Mouse (Mus musculus): ENCODE measurements around the gene Myo18a. TPM values are rescaled to one million over a fixed set of nuclear protein-coding genes. Genes with fewer than 3 reads are reported as not detected.

Myo18a gene
- polyA plus RNA-seq, 1 experiment from 2014 or later, result 22.3 TPM

DNA sequence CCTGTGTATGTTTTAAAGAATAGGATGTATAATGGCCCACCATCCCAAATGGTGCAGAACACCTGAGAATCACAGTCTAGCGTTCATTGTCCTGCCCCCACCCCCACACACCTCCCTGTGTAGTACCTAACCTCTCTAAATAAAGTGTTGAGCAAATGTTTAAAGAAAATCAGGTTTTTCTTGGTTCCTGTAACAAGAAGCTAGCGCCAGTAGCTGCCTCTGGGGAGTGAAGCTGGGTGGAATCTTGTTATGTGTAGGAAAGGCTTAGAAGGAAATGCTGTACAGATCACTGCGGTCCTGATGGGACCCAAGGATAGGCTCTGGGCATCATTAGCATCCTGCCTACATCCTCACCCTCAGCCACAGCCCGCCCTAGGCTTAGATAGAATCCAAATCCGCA lies 138.3 kb downstream of the Myo18a start:
- Histone ChIP-seq H3K36me3 (ENCODE audit: control insufficient read depth, insufficient read depth, low read length) (no peaks in the 10 kb centered on the region), H3K27ac (ENCODE audit: low read length) (peak overlapping the region; percentile 61), H3K9ac (replicated peaks; ENCODE audit: low read depth, low read length) (no peak overlapping the region), H3K4me2 (replicated peaks; ENCODE audit: low read depth, low read length) (0 out of 2 replicates have a peak overlapping the region, but pooled peaks have one; percentile 14), H3K9me3 (ENCODE audit: control insufficient read depth, low read depth, low read length) (no peaks in the 10 kb centered on the region), H3K4me3 (ENCODE audit: low read depth, low read length) (no peak overlapping the region), H3K4me1 (ENCODE audit: control insufficient read depth, insufficient read depth, low read length) (peaks cover 20% of the 10 kb centered on the region), H3K27me3 (ENCODE audit: control insufficient read depth, insufficient read depth, low read length) (peaks cover 6% of the 10 kb centered on the region; the same call in 1 of the 2 replicates)
- WGBS, result 43% methylated on average over 5 of the region's 5 CpGs
- ATAC-seq (ENCODE audit: insufficient number of reproducible peaks, insufficient read depth, low FRiP score, low read depth), result peak; percentile 53; the same call in 1 of the 2 replicates

DNA sequence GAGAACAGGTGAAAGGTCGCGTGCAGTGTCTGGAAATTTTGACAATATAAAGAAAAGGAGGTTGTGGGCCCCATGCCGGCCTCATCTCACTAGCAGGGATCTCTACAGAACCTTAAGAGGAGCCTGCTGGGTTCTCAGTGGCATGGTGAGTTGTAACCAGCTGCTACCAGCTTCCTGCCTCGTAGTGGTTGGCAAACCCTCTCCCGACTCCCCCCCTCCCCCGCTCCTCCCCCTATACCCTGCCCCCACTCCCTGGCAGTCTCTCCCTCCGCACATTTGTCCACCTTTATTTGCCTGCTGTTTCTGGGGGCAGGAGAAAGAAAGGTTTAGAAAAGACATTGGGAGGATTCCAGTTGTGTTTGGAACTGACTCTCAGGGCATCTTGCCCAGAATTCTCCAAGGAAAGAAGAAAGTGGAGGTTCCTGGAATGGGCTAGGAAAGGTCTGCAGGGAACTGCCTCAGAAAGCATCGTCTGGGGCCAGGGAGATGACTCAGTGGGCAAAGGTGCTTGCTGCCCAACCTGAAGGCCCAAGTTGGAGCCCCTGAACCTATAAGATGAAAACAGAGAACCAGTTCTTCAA lies 138.8 kb downstream of the Myo18a start:
- no peaks in the 10 kb centered on the region for H3K36me3 ChIP-seq (ENCODE audit: control insufficient read depth, insufficient read depth, low read length)
- H3K27ac ChIP-seq (ENCODE audit: low read length), result peak overlapping the region; percentile 61
- H3K27me3 ChIP-seq (ENCODE audit: control insufficient read depth, insufficient read depth, low read length), result peaks cover 6% of the 10 kb centered on the region; the same call in 1 of the 2 replicates
- H3K9ac ChIP-seq (replicated peaks; ENCODE audit: low read depth, low read length), result no peak overlapping the region
- ATAC-seq (ENCODE audit: insufficient number of reproducible peaks, insufficient read depth, low FRiP score, low read depth), result no peak
- H3K4me3 ChIP-seq (ENCODE audit: low read depth, low read length), result no peak overlapping the region
- 0 out of 2 replicates have a peak overlapping the region, but pooled peaks have one; percentile 14 for H3K4me2 ChIP-seq (replicated peaks; ENCODE audit: low read depth, low read length)
- no peaks in the 10 kb centered on the region for H3K9me3 ChIP-seq (ENCODE audit: control insufficient read depth, low read depth, low read length)
- 37% methylated on average over 8 of the region's 8 CpGs for WGBS
- H3K4me1 ChIP-seq (ENCODE audit: control insufficient read depth, insufficient read depth, low read length), result peaks cover 16% of the 10 kb centered on the region

DNA sequence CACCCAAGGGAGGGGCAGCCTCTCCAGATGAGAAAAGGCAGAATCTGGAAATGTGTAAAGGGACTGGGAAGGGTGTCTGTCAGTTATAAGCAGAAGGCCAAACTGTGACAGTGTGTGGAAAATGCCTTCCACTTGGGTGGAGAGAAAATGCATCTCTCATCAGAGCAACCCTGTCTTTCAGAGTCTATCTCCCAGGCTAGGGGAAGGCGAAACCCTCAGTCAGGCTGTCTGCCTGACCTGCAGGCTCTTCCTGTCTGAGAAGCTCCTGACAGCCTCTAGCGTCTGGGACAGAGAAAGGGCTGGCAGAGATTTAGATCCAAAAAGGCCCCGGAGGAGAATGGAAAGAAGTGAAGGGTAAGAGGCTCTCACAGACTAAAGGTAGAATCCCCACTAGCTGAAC lies 140.7 kb downstream of the Myo18a start:
- no peaks in the 10 kb centered on the region for H3K36me3 ChIP-seq (ENCODE audit: control insufficient read depth, insufficient read depth, low read length)
- no peaks in the 10 kb centered on the region for H3K9me3 ChIP-seq (ENCODE audit: control insufficient read depth, low read depth, low read length)
- H3K9ac ChIP-seq (replicated peaks; ENCODE audit: low read depth, low read length), result no peak overlapping the region
- 21% methylated on average over 3 of the region's 3 CpGs for WGBS
- no peak overlapping the region for H3K27ac ChIP-seq (ENCODE audit: low read length)
- H3K27me3 ChIP-seq (ENCODE audit: control insufficient read depth, insufficient read depth, low read length), result no peaks in the 10 kb centered on the region
- peaks cover 10% of the 10 kb centered on the region for H3K4me1 ChIP-seq (ENCODE audit: control insufficient read depth, insufficient read depth, low read length)
- H3K4me2 ChIP-seq (replicated peaks; ENCODE audit: low read depth, low read length), result no peak overlapping the region
- no peak for ATAC-seq (ENCODE audit: insufficient number of reproducible peaks, insufficient read depth, low FRiP score, low read depth)
- H3K4me3 ChIP-seq (ENCODE audit: low read depth, low read length), result no peak overlapping the region

DNA sequence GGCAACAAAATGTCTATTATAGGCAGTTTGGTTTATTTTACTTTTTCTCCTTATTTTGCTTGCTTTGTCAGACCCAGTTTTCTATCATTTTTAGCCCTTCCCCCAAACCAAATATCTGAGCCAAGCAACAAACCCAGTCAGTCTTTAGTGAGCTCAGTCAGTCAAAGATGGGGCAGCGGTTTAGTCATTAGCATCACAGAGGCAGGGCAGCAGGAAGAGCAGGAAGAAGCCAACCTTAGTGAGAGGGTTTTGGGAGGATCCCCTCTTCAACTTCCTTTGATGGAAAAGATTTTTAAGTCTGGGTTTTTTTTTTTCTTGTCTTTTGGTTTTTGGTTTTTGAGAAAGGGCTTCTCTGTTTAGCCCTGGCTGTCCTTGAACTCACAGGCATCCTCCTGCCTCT lies 141.7 kb downstream of the Myo18a start:
- H3K4me1 ChIP-seq (ENCODE audit: control insufficient read depth, insufficient read depth, low read length), result peaks cover 10% of the 10 kb centered on the region
- no peaks in the 10 kb centered on the region for H3K27me3 ChIP-seq (ENCODE audit: control insufficient read depth, insufficient read depth, low read length)
- no peaks in the 10 kb centered on the region for H3K9me3 ChIP-seq (ENCODE audit: control insufficient read depth, low read depth, low read length)
- no peak overlapping the region for H3K9ac ChIP-seq (replicated peaks; ENCODE audit: low read depth, low read length)
- H3K27ac ChIP-seq (ENCODE audit: low read length), result no peak overlapping the region
- no peaks in the 10 kb centered on the region for H3K36me3 ChIP-seq (ENCODE audit: control insufficient read depth, insufficient read depth, low read length)
- H3K4me3 ChIP-seq (ENCODE audit: low read depth, low read length), result no peak overlapping the region
- WGBS, result 43% methylated on average over 1 of the region's 1 CpGs
- no peak for ATAC-seq (ENCODE audit: insufficient number of reproducible peaks, insufficient read depth, low FRiP score, low read depth)
- no peak overlapping the region for H3K4me2 ChIP-seq (replicated peaks; ENCODE audit: low read depth, low read length)

DNA sequence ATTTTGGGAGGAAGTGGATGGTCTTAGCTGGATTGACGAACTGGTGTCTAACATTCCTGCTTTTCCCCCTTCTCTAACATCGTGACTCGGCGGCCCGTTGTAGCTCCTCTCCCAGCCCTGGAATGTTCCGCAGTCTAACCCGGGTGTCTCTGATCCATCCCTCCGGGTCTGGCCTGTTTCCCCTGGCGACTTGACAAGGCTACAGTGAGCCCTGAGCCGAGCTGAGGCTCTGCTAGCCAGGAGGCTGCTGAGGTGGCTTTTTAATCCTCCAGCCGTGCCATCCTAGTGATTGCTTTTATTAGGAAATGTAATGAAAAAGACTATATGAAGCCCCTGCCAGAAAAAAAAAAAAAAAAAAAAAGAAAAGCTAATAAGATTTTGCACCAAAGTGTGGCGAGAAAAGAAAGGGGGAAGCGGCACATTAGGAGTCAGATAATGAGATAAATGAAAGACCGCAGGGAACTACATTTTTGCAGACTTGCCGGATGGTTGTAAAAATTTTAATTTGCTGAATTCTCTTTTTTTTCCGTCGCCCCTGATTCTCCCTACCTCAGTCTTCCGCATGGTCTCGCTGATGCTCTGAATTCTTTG lies 143.1 kb downstream of the Myo18a start:
- no peak for ATAC-seq (ENCODE audit: insufficient number of reproducible peaks, insufficient read depth, low FRiP score, low read depth)
- Histone ChIP-seq H3K27ac (ENCODE audit: low read length) (no peak overlapping the region), H3K9ac (replicated peaks; ENCODE audit: low read depth, low read length) (no peak overlapping the region), H3K9me3 (ENCODE audit: control insufficient read depth, low read depth, low read length) (no peaks in the 10 kb centered on the region), H3K27me3 (ENCODE audit: control insufficient read depth, insufficient read depth, low read length) (no peaks in the 10 kb centered on the region), H3K36me3 (ENCODE audit: control insufficient read depth, insufficient read depth, low read length) (no peaks in the 10 kb centered on the region), H3K4me1 (ENCODE audit: control insufficient read depth, insufficient read depth, low read length) (peaks cover 8% of the 10 kb centered on the region; the same call in 1 of the 2 replicates), H3K4me3 (ENCODE audit: low read depth, low read length) (no peak overlapping the region), H3K4me2 (replicated peaks; ENCODE audit: low read depth, low read length) (no peak overlapping the region)
- WGBS, result 44% methylated on average over 19 of the region's 19 CpGs

DNA sequence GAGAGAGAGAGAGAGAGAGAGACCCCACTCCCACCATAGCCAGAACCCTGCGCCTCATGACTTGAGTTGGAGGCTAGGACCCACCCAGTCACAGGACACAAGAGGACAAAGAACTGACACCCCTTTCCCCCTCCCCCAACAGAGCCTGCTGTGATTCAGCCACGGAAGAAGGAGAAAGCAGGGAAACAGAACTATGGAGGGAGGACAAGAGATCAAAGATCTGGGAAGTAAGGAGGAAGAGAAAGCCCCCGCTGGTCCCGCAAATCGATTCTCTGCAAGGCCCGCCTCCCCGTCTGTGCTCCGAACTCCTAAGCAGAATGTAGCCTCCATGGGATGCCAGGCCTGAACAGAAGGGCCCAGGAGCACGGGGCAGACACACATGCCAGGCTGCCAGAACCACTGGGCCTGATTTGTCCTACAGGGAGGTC lies 143.7 kb downstream of the Myo18a start:
- no peak overlapping the region for H3K27ac ChIP-seq (ENCODE audit: low read length)
- no peak for ATAC-seq (ENCODE audit: insufficient number of reproducible peaks, insufficient read depth, low FRiP score, low read depth)
- H3K9me3 ChIP-seq (ENCODE audit: control insufficient read depth, low read depth, low read length), result no peaks in the 10 kb centered on the region
- H3K9ac ChIP-seq (replicated peaks; ENCODE audit: low read depth, low read length), result no peak overlapping the region
- H3K4me2 ChIP-seq (replicated peaks; ENCODE audit: low read depth, low read length), result no peak overlapping the region
- H3K4me3 ChIP-seq (ENCODE audit: low read depth, low read length), result no peak overlapping the region
- 11% methylated on average over 9 of the region's 9 CpGs for WGBS
- no peaks in the 10 kb centered on the region for H3K27me3 ChIP-seq (ENCODE audit: control insufficient read depth, insufficient read depth, low read length)
- H3K4me1 ChIP-seq (ENCODE audit: control insufficient read depth, insufficient read depth, low read length), result peaks cover 4% of the 10 kb centered on the region; the same call in 1 of the 2 replicates
- H3K36me3 ChIP-seq (ENCODE audit: control insufficient read depth, insufficient read depth, low read length), result no peaks in the 10 kb centered on the region

DNA sequence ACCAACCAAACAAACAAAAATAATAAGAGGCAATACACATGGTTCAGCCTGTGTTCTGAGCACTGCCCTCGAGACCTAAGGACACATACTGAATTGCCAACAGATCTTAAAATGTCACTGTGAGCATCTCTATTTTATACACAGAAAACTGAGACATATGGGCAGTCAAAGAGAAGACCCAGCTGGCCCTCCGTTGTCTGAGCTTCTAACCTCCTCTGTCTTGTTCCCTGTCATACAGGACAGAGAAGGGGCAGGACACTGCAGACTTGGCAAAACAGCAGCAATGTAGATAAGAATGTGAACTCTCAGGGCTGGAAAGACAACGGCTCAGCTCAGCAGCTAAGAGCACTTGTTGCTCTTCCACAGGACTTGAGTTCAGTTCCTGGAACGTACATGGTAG lies 145.4 kb downstream of the Myo18a start:
- 51% methylated on average over 4 of the region's 4 CpGs for WGBS
- H3K27me3 ChIP-seq (ENCODE audit: control insufficient read depth, insufficient read depth, low read length), result no peaks in the 10 kb centered on the region
- no peak overlapping the region for H3K9ac ChIP-seq (replicated peaks; ENCODE audit: low read depth, low read length)
- H3K36me3 ChIP-seq (ENCODE audit: control insufficient read depth, insufficient read depth, low read length), result no peaks in the 10 kb centered on the region
- no peak overlapping the region for H3K4me2 ChIP-seq (replicated peaks; ENCODE audit: low read depth, low read length)
- H3K4me3 ChIP-seq (ENCODE audit: low read depth, low read length), result no peak overlapping the region
- H3K4me1 ChIP-seq (ENCODE audit: control insufficient read depth, insufficient read depth, low read length), result no peaks in the 10 kb centered on the region; the same call in 1 of the 2 replicates
- no peak for ATAC-seq (ENCODE audit: insufficient number of reproducible peaks, insufficient read depth, low FRiP score, low read depth)
- no peaks in the 10 kb centered on the region for H3K9me3 ChIP-seq (ENCODE audit: control insufficient read depth, low read depth, low read length)
- no peak overlapping the region for H3K27ac ChIP-seq (ENCODE audit: low read length)

DNA sequence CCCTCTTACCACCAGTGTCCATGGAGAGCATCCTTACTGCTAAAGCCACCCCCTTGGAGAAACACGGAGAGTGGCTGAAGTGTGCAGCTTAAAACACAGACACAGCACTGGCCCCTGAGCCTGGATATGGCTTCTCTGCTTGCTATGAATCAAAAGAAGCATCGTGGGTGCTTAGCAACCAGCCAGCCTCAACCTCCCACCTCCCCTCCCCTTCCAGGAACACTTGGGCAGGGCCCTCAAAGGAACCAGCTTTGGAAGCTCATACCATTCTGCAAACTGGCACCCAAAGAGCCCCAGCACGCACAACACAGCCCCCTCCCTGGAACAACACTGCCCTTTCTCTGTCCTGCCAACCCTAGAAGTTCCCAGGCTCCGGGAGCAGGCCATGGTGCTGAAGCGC lies 146.3 kb downstream of the Myo18a start:
- no peak overlapping the region for H3K9ac ChIP-seq (replicated peaks; ENCODE audit: low read depth, low read length)
- H3K4me1 ChIP-seq (ENCODE audit: control insufficient read depth, insufficient read depth, low read length), result no peaks in the 10 kb centered on the region; the same call in 1 of the 2 replicates
- WGBS, result 24% methylated on average over 5 of the region's 5 CpGs
- H3K9me3 ChIP-seq (ENCODE audit: control insufficient read depth, low read depth, low read length), result no peaks in the 10 kb centered on the region
- H3K4me2 ChIP-seq (replicated peaks; ENCODE audit: low read depth, low read length), result no peak overlapping the region
- H3K4me3 ChIP-seq (ENCODE audit: low read depth, low read length), result no peak overlapping the region
- H3K36me3 ChIP-seq (ENCODE audit: control insufficient read depth, insufficient read depth, low read length), result no peaks in the 10 kb centered on the region
- no peak overlapping the region for H3K27ac ChIP-seq (ENCODE audit: low read length)
- H3K27me3 ChIP-seq (ENCODE audit: control insufficient read depth, insufficient read depth, low read length), result 0 out of 2 replicates have a peak, but pooled peaks cover 5% of the 10 kb centered on the region
- ATAC-seq (ENCODE audit: insufficient number of reproducible peaks, insufficient read depth, low FRiP score, low read depth), result no peak

All from stomach, embryonic 14.5 days (tissue).